Mouse (Mus musculus) spleen, postnatal 14 days (tissue): ENCODE measurements around the gene Vsig4.
A peak's percentile ranks its signal among the peaks of the same experiment; 100 is the strongest.
"Not testable (repeated sequence)": the region's sequence is repeated elsewhere in the genome, so short reads cannot be mapped to it uniquely, and the experiment has no call there.

Experiments used
- DNase-seq, 2 experiments: peaks; one replicate each; pipeline ENCODE4 v3.0.0; 2021 to 2022; ENCODE audit warnings: low spot score in 2 of 2

Vsig4 gene

DNA sequence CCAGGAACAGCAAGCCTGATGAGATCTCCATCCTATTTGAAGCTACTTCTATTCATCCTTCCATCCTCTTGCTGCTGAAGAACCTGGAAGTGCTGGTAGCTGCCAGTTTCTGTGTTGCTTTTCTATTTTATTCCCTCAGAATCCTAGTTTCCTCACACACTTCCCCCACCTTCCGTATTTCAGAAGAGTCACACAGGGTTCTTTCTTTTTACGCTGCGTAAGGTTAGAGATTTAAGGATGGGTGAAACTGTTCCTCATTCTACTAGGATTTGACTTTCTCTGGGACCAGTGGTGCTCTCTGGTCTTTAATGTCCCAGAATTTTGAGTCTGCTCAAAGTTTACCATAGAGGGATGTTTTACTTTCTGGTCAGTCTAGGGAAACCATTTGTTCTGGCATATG lies at the start of gene Vsig4:
Vsig4 (minus strand) TSS at position 101 of the 400 bp plus-strand sequence.
- DNase-seq: no peak

- no peak for DNase-seq
Measured at GRCm38 (mm10) chrX:96339108-96339507, 45.9 kb upstream of the Vsig4 start.

DNA sequence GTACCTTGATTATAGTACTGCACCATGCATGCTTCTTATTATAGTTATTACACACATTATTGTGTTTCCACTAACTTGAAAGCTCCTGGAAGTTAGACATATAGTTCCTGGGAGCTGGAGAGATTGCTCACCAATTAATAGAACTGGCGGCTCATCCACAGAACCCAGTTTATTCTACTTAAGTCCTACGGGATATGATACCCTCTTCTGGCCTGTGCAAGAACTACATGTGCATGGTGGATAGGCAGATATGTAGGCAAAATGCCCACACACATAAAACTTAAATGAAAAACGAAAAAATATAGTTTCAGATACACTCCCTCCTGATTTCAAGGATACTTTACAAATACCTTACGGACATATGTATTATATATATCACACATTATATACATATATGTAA lies 36.5 kb upstream of the Vsig4 start:
- peak in 1 of 2 experiments; percentile 4 for DNase-seq

DNA sequence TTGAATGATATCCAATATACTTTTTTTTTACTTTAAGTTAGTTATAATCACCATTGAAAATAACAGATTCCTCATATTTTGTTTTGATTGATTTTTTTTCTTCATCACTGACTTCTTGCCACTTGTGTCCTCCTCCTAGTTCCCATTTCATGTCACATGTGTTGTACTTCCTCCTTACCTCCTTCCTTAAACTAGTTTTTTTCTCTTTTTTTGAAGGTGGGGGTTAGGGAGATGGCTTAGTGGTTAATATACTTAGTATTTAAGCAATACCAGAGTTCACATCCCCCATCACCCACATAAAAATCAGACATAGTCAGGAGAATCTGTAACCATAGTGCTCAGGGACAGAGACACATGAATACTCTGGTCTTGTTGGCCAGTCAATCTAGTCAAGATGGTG lies 36.7 kb downstream of the Vsig4 start:
- DNase-seq: no peak

DNA sequence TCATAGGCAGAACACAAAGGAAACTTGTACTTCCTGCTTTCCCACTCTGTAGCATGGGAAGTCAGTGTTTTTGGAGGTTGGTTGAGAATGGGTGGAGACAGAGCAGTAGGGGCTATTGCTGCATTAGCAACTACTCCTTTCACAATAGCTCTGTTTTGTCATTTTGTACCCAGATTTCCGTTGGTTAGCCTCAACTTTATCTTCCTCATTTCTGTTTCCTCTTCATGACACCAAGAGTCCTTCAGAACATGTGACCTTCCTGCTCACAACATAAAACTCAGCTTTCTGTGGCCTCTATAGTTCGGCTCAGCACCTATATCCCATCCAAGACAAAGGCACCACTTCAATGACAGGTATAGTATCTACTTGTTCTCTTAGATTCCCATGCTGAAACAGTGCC lies 53.6 kb downstream of the Vsig4 start:
- no peak for DNase-seq

GRCm38 (mm10) chrX:96239037-96239436 lies 54.2 kb downstream of the Vsig4 start:
- DNase-seq: no peak

DNA sequence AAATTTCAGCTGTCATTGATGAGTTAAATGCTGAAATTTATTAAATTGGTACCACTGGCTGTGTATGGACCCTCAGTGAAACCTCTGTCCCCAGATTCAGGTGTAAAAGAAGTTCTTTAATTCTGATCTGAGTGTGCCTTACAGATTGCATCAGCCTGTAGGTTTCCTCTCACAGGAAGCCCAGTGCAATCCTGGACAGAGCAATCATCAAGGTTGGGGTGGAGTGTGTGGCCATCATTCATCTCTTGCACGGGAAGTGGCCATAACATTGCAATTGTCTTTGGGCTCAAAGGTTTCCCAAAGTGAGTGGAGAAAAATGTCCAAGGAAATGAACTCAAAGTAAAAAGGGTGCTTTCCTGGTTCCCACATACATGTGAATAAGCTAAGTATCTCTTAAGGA lies 57.5 kb downstream of the Vsig4 start:
- DNase-seq: no peak

- no peak for DNase-seq
Measured at GRCm38 (mm10) chrX:96227030-96227429, 66.2 kb downstream of the Vsig4 start.

GRCm38 (mm10) chrX:96225474-96225873 lies 67.8 kb downstream of the Vsig4 start:
- no peak for DNase-seq

DNA sequence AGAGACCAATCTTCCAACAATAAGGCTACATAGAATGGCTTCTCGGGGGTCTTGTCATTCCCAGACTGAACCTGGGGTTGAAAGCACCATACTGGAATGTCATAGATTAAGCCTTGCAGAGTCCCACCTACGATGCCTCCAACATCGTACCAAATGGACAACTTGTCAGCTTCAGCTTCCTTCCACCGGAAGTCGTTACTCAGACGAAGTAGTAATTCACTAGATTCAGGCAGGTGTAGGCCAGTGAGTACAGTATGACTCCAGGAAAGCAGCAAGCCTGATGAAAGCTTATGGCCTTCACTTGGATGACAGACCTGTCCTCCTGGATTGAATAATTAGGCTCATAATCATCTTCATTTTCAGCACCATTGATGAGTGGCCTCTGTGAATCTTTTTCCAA lies 69.0 kb downstream of the Vsig4 start:
- DNase-seq: no peak

DNA sequence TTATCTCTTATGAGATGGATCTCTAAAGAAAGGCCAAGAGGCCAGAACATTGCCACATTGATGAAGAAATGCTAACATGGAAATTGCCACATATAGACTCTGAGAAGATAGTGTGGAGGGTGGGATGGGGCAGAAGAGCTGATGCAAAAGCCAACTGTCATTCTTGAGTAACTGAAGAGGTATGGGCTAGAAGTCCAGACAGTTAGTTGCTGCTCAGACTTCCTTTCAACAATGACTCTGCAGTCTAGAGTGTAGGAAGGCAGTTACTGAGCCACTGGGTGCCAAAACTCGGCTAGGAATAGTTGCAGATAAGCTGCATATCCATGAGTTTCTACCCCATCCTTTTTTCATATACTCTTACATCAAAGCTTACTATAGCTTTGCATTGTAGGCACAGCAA lies 75.2 kb downstream of the Vsig4 start:
- no peak for DNase-seq

GRCm38 (mm10) chrX:96206872-96207271 lies 86.4 kb downstream of the Vsig4 start:
- no peak for DNase-seq

- DNase-seq: not testable (repeated sequence)
Measured at GRCm38 (mm10) chrX:96205143-96205542, 88.1 kb downstream of the Vsig4 start.
